Mouse (Mus musculus) kidney, adult 2 months (tissue): ENCODE results near the gene Cd79b.

ENCODE experiments used
- CTCF ChIP-seq: fragments of 200-500 bp; conservative IDR thresholded peaks from 2 replicates; pipeline ENCODE4 v1.5.1; 2011; ENCODE audit warnings: low read depth, mild to moderate bottlenecking, control low read depth, low read length, moderate library complexity, mixed read lengths; ENCODE audit not compliant: insufficient read depth, insufficient read length
- POLR2A ChIP-seq: fragments of 200-500 bp; IDR thresholded peaks from one replicate; pipeline ENCODE4 v1.6.1; 2011; ENCODE audit warnings: low read depth, low read length, control low read depth

- TF ChIP-seq CTCF (no peak), POLR2A (no peak)
These were observed 7.8 kb downstream of the Cd79b start for GRCm38 (mm10) chr11:106306758-106307157.
